Mouse (Mus musculus) myocyte (in vitro differentiated cells): Measurements from ENCODE around the gene Iqsec3.

Source experiments
- E2F4 ChIP-seq: IDR thresholded peaks from one replicate; pipeline ENCODE4 v1.6.1; 2011; ENCODE audit warnings: mild to moderate bottlenecking, control low read depth, moderate library complexity; ENCODE audit not compliant: insufficient read depth
- POLR2A ChIP-seq: IDR thresholded peaks from one replicate; pipeline ENCODE4 v1.6.1; 2011; ENCODE audit warnings: low read depth, mild to moderate bottlenecking, control low read depth, moderate library complexity; ENCODE audit not compliant: insufficient read length
- POLR2AphosphoS2 ChIP-seq: IDR thresholded peaks from one replicate; pipeline ENCODE4 v1.6.1; 2011; ENCODE audit warnings: low read depth, control low read depth; ENCODE audit not compliant: insufficient read length
- TCF3 ChIP-seq: IDR thresholded peaks from one replicate; pipeline ENCODE4 v1.6.1; 2011; ENCODE audit warnings: low read depth, control low read depth; ENCODE audit not compliant: insufficient read length

DNA sequence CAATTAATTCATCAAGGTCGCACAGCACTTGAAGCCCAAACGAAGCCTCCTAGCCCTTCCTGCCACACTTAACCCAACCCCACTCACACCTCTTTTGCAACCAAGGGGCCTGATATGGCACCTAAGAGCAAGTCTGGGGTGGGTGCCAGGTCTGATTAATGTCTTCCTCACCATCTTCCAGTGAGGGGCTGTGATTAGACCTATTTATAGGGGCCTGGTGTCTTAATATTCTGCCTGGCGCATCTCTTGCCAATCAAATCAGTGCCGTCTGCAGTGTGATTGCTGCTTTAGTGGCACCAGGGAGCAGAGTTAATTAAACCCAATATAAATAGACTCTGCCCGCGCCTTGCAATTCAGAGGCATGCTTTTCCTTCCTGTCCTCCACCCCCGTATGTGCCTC is 36.4 kb upstream of the Iqsec3 start:
- TF ChIP-seq TCF3 (no peak), E2F4 (no peak), POLR2A (no peak), POLR2AphosphoS2 (no peak)
